Mouse (Mus musculus) mesoderm, embryonic 11.5 days (tissue): ENCODE results near the gene Tns3.

Experiments
- DNase-seq: peaks from one replicate; pipeline ENCODE4 v3.0.0-alpha.2; 2012; ENCODE audit warnings: low read depth, low spot score

Gene Tns3

DNA sequence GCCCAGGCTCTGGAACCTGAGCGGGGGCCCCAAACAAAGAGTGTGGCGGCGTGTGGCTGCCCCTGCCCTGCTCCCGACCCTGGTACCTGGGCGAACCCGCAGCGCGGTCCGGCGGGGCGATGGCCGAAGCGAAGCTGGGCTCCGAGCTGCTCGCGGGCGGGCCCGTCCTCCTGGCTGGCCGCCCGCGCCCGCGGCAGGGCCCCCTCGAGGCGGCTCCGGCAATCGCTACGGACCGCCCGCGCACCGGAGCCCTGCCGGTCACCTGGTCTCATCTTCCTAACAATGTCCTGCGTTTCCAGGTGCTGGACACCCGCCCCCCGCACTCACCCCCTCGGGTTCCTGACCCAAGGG is at the start of gene Tns3:
Gene Tns3 (minus strand): TSS at position 143 of the 351 bp plus-strand sequence.
- DNase-seq: peak; percentile 51

DNA sequence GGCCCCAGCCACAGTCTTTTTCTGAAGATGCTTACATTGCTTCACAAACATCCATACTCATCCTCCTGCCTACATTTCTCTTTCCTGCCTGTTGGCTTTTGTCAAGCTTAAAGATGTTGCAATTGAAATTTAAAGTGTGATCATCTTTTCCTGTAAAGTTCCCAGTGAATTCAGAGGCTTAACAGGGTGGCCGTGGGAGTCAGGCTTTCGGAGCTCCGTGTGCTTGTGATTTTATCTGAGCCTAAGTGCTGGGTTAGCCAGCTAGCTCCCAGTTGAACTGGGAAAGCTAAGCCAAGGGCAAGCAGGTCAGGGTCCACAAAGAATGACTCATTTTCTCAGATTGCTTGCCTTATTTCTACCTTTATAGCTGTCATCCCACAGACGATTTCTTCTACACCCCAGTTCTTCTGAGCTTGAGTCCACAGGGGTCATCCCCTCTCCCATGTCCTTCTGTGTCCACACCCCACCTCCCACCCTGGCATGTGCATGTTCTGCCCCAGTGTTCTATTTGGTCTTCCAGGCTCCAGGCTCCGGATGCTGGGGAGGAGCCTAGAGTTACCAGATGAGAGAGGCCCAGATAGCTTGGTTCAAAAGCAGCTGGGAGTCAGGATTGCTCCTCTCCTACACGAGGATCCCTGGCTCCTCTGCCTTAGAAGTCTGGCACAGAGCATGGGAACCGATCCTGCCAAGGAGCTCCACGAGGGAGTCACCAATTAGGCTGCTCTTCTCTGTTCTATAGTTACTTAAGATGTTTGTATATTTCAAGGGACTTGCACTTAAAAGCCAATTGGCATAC is 42.1 kb upstream of the Tns3 start:
- no peak for DNase-seq

DNA sequence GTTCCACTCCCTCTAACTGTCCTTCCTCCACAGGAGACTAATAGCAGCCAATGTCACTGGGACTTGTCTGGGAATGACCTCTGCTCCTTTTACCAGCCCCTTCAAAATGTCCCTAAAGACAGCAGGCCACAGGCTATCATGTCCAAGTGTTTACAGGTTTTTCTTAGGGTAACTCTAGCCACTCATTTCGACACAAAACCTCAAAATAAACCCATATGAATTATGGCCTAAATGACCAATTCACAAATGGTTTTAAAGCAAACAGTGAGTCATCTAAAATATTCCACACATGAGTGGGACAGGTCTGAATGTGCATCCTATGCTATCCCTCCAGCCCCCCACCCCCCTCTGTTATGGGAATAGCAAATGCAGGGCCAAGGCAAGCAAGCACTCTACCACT is 40.8 kb upstream of the Tns3 start:
- no peak for DNase-seq

DNA sequence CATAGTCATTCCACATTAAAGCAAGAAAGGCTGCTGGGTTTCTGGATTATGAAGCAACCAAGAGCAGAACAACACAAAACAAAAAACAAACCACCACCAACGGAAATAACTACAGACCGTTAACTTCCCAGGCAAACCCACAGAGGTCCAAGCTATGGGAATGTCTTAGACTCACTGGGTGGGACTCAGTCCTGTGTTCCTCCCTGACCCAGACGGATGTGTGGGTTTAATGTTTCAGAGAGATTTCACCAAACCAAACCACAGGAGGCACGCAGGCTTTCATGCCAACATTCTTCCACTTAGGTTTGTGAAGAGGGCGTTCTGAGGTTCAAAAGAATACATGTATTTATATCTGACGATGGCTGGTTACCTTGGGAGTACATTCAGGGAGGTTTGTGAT is 39.5 kb upstream of the Tns3 start:
- DNase-seq: no peak

DNA sequence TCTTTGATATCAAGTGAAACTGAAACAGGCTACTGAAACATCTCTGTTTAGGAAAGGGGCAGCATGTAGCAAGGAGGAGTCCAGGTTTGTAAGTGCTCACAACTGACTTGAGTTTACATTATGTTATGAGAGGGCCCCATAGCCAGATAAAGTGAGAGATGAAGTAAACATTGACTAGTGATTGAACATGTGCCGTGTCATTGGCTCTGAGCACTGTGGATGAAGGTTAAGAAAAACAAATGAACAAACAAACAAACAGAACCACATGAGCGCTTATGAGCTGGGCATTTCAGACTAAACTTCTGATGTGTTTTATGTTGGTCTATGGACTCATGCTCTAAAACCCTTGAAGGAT is 38.2 kb upstream of the Tns3 start:
- DNase-seq: no peak

DNA sequence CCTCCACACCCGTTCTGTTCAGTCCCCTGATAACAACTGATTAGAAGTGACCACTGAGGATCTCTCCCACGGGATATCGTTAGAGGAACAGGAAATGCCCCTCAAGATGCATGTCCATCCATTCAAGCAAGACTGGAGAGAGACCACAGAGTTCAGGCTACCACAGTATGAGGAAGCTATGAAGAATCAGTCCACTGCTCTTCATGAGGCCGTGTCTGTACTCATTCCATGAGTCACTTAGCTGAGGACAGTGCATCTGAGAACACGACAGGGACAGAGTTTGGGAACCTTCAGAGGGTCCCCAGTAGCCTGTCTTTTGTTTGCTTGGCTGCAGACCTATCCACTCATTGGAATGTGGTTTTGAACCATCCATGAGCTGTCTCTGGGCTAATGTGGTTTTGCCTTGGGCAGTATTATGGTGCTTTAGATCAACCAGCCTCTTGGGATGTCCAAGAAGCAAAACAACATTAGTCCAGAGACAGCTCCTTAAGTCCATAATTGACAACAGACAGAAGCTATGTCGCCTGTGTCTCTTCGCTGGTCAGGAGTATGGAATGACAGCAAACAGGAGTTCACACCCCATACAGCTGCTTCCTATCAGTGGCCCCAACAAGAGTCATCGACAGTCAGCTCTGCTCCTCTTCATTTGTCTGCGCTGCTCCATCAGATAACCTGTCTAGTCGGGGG is 37.7 kb upstream of the Tns3 start:
- no peak for DNase-seq

DNA sequence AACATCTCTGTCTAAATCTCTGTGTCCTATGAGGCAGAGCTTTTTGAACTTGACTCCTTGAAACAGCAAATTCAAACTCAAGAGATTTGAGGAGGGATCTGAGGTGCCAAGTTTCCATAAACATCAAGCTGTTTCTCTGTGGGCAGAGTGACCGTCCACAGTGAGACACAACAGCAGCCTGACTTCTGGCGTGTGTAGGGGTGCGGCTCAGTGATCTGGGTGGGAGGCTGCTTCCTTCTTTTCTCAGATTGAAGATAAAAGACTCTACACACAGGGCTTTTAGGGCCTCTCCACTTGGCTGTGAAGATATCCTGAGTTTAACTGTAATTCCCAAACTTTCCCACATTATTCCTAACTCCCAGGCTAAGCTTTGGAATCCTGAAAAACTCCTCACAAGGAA is 37.1 kb upstream of the Tns3 start:
- no peak for DNase-seq

DNA sequence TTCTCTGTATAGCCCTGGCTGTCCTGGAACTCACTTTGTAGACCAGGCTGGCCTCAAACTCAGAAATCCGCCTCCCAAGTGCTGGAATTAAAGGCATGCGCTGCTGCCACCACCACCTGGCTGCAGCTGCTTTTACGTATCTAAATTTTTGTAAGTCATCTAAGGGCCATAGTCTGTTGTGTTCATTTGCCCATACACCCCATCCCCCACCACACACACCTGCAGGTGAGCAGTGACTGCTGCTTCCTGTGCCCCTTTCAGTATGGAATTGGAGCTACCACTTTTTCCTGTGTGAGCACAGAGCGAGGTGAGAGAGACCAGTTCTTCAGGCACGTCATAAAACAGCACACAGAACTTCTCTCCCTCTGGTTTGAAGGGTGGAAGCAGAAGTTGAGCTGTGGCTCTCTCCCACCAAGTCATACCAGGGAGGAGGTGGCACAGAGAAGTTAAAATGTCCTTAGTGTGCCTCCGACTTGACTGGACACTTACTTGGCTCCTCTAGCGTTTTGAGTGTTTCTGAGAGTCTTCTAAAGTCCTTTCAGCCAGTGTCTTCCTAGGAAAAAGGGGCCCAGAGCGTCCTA is 36.4 kb upstream of the Tns3 start:
- no peak for DNase-seq

DNA sequence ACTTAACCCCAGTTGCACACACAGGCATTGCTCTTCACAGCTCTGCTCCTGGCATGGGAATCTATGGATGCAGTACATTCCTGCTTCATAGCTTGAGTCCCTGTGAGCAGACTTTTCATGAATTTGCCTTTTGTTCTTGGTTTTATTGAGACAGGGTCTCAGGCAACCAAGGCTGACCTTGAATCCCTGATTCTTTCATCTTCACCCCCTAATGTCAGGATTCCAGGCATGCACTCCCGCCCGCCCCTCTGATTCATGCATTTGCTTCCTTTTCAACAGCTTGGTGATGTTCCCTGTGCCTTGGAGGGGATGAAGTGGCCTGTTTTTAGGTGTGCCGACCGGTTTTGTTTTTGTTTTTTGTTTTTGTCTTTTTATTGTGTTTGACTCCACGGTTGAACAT is 35.4 kb upstream of the Tns3 start:
- peak; percentile 43 for DNase-seq

DNA sequence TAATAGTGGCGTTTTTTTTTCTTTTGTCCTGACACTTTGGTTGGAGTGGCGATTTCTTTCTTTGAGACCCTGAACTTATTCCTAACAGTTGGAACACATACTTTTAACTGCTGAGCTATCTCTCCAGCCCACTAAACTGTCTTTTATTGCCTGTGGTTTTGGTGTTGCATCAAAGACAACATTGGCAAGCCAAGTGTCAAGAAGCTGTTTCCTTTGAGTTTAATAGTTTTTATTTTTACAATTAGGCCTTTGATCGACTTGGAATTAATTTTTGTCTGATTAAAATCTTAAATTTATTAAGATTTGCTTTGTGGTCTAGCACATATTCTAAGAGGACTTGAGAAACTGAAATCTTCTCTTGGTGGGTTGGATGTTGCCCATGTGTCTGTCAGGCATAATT is 33.3 kb upstream of the Tns3 start:
- no peak for DNase-seq

DNA sequence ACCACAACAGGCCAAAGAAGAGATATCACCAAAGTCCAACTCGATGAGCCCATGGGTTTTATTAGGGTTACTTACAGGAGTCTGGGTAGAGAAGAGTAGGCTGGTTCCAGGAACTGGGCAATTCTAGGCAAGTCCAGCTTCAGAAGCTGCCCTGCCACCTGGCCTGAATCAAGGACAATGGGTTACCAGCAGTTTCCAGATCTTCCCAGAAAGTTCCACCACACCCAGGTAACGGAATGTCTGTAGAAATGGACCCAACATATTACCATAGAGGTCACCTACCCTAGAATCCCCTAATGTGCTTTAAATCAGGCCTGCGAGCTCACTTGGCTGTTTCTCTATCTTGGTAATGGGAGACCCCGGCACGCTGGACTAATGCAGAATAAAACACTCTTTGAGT is 29.8 kb upstream of the Tns3 start:
- no peak for DNase-seq

DNA sequence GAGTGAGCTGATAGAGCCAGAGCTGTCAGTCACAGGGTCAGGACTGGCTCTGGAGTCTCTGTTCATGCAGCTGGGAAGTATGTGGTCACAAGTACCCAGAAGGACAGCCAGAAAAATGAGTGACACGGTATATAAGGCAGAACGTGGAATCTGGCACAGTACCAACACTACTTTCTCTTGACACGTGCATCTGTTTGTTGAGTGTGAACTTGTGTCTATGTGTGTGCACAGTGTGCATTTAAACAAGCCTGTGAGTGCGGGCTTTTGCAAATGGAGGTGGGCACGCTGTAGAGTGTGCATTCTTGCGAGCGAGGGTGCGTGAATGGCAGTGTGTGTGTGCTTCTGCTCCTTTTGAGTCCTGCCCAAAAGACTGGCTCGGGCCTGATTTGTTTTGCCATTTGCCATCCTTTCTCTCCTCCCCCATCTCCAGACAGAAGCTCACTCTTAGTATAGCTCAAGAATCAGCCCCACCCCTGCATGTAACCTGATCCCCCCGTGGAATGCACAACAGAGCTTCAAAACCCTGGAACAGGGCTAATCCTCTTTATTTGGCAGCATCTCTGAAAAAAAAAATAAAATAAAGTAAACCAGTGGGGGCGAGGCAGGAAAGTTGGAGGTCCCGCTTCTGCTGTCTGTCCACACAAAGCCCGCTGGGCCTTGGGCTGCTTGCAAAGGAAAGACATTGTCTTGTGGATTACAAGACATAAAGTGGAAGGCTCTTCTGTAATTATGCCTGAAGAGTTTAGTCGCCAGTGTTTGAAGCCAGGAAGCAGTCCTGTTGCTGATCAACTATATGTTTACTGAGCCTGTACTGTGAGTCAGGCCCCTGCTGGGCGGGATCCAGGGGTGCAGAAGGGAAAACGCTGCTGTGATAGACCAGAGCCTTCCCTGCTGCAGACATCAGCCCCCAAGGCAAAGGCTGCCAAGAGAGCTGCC is 28.5 kb upstream of the Tns3 start:
- DNase-seq: peak; percentile 80

DNA sequence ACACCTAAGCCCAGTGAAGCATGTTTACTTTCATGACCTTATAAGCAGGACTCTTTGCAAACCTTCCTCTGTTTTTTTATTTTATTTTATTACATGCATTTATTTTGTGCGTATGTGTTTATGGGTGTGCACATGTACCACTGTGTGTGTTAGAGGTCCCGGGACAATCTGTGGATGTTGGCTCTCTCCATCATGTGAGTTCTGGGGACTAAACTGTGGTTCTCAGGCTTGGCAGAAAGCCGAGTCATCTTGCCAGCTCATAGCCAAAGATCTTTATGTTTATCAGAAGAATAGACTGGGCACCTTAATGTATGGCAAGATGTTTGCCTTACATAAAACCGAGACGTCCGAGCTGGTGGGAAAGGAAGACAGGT is 27.8 kb upstream of the Tns3 start:
- no peak for DNase-seq

DNA sequence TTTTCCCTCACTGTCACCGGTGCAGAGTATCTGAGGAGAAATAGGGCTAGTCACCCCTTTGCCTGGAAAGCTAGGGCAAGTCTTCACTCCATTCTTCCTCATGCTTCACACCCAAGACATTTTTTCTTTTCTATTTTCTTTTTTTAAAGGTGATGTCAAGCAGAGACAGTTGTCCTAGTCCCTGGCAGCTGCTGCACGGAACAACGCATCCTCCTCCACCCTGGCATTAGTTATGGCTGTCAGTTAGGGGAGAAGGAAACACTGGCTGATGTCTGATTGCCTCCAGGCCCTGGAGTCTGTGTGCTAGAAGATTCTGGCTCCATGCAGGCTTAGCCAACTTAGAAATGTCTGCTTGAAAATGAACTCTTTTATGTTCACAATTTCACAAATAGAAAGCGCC is 27.3 kb upstream of the Tns3 start:
- DNase-seq: no peak

DNA sequence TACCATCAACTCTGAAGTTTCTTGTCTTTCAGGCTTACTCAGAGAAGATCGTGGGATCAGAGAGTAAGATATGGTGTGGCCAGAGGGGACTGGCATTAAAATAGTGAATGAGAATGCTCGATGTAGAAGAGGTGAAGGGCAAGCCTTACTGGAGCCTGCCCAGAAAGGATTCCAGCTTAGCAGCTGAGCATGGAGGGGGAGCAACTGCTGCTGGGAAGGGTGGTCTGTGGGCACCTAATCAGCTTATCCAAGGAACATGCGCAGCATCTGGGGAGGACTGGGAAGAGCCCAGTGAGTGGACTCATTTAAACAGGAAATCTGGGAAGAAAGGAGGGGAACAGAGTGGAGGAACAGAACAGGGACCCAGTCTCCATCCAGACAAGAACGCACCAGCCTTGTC is 26.3 kb upstream of the Tns3 start:
- DNase-seq: no peak

DNA sequence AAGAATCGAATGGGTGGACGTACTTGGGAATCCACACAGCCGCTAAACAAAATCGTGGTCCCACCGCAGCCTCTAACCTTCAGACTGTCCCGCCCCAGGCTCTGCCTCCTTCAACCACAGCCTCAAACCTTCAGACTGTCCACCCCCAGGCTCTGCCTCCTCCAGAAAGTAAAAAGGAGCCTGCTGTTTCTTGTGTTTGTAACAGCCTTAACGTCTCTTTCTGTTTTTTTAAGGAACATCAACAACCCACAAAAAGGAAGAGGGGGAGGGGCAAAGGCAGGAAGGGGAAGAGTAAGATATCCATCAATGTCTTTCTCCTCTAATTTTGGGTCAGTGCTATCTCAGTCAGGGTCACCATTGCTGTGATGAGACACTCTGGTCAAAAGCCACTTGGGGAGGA is 25.2 kb upstream of the Tns3 start:
- DNase-seq: no peak

DNA sequence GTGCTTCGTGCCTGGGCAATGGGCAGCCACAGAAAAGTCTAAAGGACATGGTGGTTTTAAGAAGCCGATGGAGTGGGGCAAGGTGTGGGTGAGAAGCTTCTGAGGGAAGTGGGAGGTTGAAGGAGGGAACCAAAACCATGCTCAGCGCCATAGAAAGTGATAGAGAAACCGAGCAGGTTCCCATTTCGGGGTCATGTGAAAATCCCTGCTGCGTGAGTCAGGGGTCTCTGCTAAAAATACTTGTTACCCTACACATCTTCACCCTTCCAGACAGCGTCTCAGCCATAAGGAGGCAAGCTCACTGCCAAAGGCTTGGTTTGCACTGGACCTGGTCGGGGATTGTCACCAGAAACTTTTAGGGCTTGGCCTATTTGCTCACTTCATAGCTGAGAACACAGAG is 24.6 kb upstream of the Tns3 start:
- DNase-seq: no peak

DNA sequence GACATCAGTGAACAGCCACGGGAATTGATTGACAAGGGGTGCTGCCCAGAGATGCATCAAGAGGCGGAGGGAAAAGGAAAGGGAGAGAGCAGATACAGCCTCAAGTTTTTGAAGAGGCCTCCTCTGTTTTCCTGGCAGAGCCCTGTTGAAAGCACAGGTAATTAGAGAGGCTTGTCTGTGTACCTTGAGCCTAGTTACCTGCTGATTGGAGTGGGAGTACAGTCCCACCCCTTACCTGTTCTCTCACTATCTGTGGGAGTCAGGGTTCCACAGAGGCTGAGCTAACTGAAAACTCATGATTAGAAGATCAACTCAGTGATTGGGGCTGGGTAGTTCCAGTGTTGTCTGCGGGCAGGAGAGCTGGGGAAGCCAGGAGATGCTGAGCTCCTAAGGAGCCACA is 22.2 kb upstream of the Tns3 start:
- DNase-seq: no peak

DNA sequence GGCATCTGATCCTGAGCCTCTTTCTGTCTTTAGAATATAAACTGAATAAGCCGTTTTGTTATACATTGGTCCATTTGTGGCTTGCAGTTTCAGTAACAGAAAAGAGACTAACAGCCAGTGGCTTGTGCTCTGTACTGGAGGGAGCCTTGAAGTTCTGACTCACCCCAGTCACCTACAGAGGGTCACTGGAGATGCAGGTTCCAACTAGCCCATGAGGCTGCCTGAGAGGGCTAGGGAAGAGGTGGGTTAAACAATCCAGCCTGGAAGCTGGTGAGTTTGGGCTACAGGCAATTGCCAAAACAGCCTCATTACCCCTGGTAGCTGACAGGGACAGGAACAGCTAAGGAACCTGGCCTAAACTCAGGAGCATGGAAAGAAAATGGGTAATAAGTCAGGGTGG is 21.7 kb upstream of the Tns3 start:
- DNase-seq: no peak

DNA sequence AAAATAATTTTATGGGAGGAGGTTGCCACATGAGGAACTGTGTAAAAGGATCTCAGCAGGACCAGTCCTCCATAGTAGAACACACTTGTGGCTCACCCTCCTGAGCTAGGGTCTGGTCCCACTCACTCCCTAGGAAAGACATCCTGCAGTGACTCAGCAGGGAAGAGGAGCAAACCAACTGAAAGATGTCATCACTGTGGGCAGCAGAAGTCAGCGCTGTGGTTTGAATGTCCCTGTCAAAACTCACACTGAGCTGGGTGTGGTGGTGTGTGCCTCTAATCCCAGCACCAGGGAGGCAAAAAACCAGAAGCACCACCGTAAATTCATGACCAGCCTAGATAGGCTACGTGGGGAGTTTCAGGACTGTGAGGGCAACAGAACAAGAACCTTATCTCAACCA is 20.9 kb upstream of the Tns3 start:
- no peak for DNase-seq

DNA sequence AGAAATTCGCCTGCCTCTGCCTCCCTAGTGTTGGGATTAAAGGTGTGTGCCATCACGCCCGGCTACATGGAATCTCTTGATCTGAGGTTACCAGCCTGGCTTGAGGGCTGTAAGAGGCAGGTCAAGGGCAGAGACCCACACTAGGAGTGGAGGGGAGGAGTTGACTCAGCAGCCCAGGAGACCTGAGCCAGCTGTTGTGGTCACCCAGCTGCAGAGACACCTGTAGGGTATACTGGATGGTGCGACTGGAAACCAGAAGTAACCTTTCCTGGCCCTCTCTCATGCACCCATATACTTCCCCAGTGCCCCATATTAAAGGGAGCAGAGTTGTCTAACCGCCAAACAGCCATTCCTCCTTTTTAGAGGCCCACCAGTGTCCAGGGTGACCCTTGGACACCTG is 19.9 kb upstream of the Tns3 start:
- no peak for DNase-seq

DNA sequence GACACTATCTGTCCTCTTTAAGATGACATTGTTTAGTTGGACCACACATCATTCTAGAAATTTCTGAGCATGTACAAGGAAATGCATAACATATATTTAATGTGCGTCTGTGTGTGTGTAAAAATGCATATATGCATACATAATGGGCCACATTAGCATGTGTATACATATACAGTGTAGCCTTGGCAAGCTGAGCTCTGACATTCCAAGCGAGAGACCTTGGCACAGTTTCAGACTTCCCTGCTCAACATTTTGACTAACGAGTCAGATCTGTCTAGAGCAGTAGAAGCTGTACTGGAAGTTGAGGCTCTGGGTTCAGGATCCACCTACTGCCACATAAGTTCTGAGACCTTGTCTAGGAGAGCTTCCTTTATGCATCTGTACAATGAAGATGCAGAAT is 17.0 kb upstream of the Tns3 start:
- DNase-seq: no peak
